Mouse (Mus musculus): ENCODE measurements around the gene Slc17a7. TPM values are rescaled to one million over a fixed set of nuclear protein-coding genes. Genes with fewer than 3 reads are reported as not detected.
A peak's percentile ranks its signal among the peaks of the same experiment; 100 is the strongest.

The Slc17a7 gene
- polyA plus RNA-seq, 1 experiment from 2014 or later, result 0.52 TPM

DNA sequence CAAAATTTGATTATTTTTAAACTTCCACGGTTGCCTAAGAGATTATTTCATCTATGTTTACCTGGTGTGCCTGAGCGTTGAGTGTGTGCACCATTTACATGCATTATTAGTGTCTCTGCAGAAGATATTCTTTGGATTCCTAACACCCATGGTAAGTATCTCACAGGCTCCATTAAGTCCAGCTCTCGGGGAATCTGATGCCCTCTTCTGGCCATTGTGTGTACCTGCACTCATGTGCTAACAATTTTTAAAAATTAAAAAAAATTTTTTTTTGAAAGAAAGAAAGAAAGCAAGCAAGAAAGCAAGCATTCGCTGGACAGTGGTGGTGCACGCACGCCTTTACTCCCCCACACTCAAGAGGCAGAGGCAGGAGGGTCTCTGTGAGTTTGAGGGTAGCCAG, 44.5 kb downstream of the Slc17a7 start:
- WGBS, result 77% methylated on average over 6 of the region's 6 CpGs
- peaks cover 52% of the 10 kb centered on the region for H3K27me3 ChIP-seq (ENCODE audit: low read depth, poor library complexity, severe bottlenecking)
- no peak for DNase-seq (ENCODE audit: low spot score)

DNA sequence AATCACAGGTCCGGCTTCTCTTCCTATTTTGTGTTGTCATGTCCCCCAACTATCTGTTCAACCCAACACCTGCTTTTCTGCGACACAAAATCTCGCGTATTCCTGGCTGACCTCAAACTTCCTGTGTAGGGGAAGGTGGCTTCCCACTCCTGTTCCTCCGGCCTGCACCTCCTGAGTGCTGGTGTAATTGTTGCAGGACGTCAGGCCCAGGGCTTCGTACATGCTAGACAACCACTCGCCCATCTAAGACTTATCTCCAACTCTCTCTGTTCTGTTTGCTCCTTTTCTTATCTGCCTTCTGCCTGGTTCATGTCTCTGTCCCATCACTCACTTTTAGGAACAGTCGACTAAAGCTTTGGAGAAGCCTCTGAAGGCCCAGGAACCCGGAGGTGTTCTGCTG, 47.3 kb downstream of the Slc17a7 start:
- WGBS, result 79% methylated on average over 10 of the region's 10 CpGs
- Histone ChIP-seq H3K36me3 (no peaks in the 10 kb centered on the region), H3K27ac (replicated peaks) (no peak overlapping the region), H3K27me3 (ENCODE audit: low read depth, poor library complexity, severe bottlenecking) (peaks cover 51% of the 10 kb centered on the region), H3K4me1 (peaks cover 21% of the 10 kb centered on the region), H3K9me3 (replicated peaks) (no peaks in the 10 kb centered on the region; the same call in 1 of the 2 replicates), H3K4me3 (no peak overlapping the region)
- DNase-seq (ENCODE audit: low spot score), result no peak

More for the DNA sequence above, 44.5 kb downstream of the Slc17a7 start:
- Histone ChIP-seq H3K36me3 (no peaks in the 10 kb centered on the region), H3K27ac (replicated peaks) (no peak overlapping the region), H3K4me1 (peaks cover 16% of the 10 kb centered on the region), H3K9me3 (replicated peaks) (no peaks in the 10 kb centered on the region; the same call in 1 of the 2 replicates), H3K4me3 (no peak overlapping the region)

DNA sequence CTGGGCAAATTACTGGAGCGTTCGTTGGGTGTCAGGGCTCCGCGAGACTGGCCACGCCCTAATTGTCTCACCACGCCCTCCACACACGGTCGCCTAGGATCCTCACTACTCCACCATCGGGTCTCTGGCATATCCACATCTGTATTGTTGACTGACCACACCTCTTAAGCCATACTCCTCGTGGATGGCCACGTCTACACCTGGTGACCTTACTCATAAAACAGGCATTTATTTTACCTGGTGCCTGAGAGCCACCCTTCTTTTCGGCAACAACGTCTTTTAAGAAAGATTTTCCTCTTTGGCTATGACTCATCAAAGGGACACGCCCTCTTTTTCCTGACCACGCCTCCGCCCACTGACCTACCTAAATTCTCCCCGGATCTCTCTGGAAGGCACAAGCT, 48.1 kb downstream of the Slc17a7 start, which contains the start of gene Dkkl1:
Gene Dkkl1, minus strand, starts transcription at position 297 of the 401 bp plus-strand sequence.
- WGBS, result 10% methylated on average over 17 of the region's 17 CpGs
- peaks cover 51% of the 10 kb centered on the region for H3K27me3 ChIP-seq (ENCODE audit: low read depth, poor library complexity, severe bottlenecking)
- no peaks in the 10 kb centered on the region; the same call in 1 of the 2 replicates for H3K9me3 ChIP-seq (replicated peaks)
- no peak within 1 kb of the TSS for H3K27ac ChIP-seq (replicated peaks)
- H3K4me3 ChIP-seq, result peak within 1 kb of the TSS; percentile 20
- H3K36me3 ChIP-seq, result no peaks in the 10 kb centered on the region
- DNase-seq (ENCODE audit: low spot score), result no peak
- peaks cover 26% of the 10 kb centered on the region for H3K4me1 ChIP-seq

DNA sequence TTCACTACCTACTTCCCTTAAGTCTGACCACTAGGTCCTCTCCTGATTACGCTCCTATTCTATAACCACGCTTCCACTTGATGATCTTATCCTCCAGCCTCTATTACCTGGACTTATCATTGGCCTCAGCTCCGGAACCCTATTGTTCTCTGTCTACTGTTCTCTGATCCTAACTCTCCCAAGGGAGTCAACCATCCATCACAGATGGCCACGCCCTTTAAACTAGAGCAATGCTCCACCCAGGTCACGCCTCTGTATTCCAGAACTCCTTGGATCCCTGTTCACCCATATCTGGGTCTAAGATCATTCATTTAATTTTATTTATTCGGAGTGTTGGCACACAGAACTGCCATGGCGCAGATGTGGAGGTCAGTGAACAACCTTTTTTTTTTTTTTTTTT, 48.6 kb downstream of the Slc17a7 start:
- H3K27me3 ChIP-seq (ENCODE audit: low read depth, poor library complexity, severe bottlenecking), result peaks cover 51% of the 10 kb centered on the region
- no peaks in the 10 kb centered on the region; the same call in 1 of the 2 replicates for H3K9me3 ChIP-seq (replicated peaks)
- H3K4me3 ChIP-seq, result no peak overlapping the region; the same call in 1 of the 2 replicates
- H3K36me3 ChIP-seq, result peaks cover 5% of the 10 kb centered on the region
- no peak for DNase-seq (ENCODE audit: low spot score)
- H3K4me1 ChIP-seq, result peaks cover 31% of the 10 kb centered on the region
- H3K27ac ChIP-seq (replicated peaks), result no peak overlapping the region
- 71% methylated on average over 7 of the region's 7 CpGs for WGBS

DNA sequence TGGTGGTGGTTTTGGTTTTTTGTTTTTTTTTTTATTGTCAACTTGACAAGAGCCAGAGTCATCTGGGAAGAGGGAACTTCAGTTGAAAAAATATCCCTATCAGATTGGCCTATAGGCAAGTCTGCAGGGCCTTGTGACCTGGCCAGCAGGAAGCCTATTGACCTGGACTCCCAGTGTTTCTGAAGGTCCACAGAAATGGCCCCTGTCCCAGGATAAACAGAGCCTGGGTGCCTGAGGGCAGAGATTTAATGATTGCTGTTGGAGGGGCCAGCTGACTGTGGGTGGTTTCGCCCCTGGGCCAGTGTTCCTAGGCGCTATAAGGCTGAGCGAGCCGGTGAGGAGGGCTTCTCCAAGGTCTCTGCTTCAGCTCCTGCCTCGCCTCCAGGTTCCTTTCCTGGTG, 50.0 kb downstream of the Slc17a7 start:
- peaks cover 45% of the 10 kb centered on the region for H3K4me1 ChIP-seq
- H3K9me3 ChIP-seq (replicated peaks), result no peaks in the 10 kb centered on the region
- no peak overlapping the region for H3K27ac ChIP-seq (replicated peaks)
- no peak overlapping the region for H3K4me3 ChIP-seq
- no peak for DNase-seq (ENCODE audit: low spot score)
- H3K36me3 ChIP-seq, result peaks cover 18% of the 10 kb centered on the region
- 70% methylated on average over 5 of the region's 5 CpGs for WGBS
- peaks cover 51% of the 10 kb centered on the region for H3K27me3 ChIP-seq (ENCODE audit: low read depth, poor library complexity, severe bottlenecking)

DNA sequence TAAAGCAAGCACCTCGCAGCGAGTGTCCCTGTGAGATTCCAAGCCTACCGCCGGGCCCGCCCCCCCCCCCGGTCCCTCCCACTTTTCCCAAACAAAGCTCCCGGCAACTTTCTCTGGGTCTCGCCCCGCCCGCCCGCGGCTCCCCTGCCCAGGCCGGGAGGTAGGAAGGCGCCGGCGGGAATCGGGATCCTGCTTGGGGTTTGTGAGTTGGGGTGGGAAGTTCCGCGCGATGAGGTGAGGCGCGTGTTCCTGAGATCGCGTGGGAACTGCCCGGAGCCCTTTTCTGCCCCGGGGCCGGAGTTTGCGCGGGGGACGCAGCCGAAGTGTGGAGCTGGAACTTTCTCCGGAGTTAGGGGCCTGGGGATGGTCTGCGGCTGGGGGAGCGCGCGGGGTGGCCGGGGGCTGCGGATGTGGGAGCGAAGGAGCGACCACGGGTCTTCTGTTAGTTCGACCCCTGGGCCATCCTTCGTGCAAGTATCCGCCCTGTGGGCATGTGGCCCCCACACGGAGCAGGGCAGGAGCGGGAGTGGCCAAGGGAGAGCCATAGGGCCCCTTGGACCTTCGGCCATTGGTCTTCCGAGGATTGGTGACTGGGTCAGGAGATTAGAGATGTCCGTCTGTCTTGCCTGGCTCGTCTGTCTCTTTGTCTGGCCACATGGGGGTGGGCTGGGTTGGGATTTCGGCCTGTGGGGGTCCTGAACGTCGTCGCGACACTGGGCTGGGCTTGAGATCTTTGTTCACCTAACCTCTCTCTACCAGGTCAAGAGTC, 52.1 kb downstream of the Slc17a7 start, which contains the start of gene Tead2:
Gene Tead2, plus strand, starts transcription at position 81 of the 769 bp plus-strand sequence.
- Histone ChIP-seq H3K9me3 (replicated peaks) (no peaks in the 10 kb centered on the region), H3K4me1 (peaks cover 66% of the 10 kb centered on the region), H3K36me3 (peaks cover 40% of the 10 kb centered on the region), H3K27me3 (ENCODE audit: low read depth, poor library complexity, severe bottlenecking) (peaks cover 33% of the 10 kb centered on the region), H3K27ac (replicated peaks) (peak within 1 kb of the TSS; percentile 100), H3K4me3 (peak within 1 kb of the TSS; percentile 95)
- under 1% methylated on average over 55 of the region's 55 CpGs for WGBS
- peak; percentile 85 for DNase-seq (ENCODE audit: low spot score)

DNA sequence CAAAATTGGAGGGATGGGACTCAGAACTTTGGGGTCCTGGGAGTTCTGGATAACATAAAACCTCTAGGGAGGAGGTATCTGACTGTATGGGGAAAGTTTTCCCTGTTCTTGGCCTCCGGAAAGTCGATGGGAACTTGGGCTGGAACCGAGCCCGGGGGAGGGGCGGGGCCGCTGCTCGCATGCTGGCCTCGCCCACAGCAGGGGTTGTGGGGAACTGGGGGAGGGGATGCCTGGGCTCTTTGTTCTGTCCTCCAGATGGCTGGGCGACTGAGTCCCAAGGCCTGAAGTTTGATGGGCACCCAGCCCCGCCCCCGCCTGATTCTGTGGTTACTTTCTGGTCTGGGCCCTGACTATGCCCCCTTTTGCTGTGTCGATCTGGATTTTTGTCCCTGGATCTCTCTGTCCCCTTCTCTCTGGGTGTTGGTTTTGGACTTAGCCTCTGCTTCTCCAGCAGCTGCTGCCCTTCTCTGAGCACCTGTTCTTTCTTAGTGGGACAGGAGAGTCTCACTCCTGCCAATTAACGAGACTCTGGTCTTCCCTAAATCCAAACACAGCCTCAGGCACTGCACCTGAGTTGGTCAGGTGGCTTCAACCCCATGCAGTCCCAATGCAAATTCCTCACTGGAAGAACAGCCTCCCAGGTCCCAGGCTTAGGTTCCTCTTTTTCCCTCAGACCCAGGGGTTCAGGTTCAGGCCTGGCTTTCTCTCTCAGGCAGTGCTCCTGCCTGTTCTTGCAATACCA, 52.9 kb downstream of the Slc17a7 start:
- H3K36me3 ChIP-seq, result peaks cover 47% of the 10 kb centered on the region
- peaks cover 69% of the 10 kb centered on the region for H3K4me1 ChIP-seq
- H3K27me3 ChIP-seq (ENCODE audit: low read depth, poor library complexity, severe bottlenecking), result peaks cover 25% of the 10 kb centered on the region
- H3K4me3 ChIP-seq, result peak overlapping the region; percentile 95
- peak overlapping the region; percentile 100 for H3K27ac ChIP-seq (replicated peaks)
- WGBS, result under 1% methylated on average over 13 of the region's 13 CpGs
- peak; percentile 94 for DNase-seq (ENCODE audit: low spot score)
- H3K9me3 ChIP-seq (replicated peaks), result no peaks in the 10 kb centered on the region

DNA sequence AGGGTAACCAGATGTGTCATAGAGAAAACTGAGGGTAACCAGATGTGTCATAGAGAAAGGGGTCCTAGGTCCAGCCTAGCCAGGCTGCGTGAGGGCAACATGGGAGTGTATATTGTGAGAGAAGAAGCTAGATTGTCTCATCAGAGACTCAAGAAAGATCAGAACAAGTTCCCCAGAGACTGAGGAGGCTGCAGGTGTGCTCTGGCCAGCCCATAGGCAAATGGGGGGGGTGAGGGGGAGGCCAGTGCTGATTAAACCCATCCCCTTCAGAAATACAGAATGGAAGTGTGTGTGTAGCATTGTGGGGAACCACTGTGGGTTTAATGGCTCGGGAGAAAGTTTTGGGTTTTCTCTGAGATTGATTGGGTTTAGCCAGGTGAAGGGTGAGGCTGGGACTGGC, 57.9 kb downstream of the Slc17a7 start:
- no peak overlapping the region for H3K27ac ChIP-seq (replicated peaks)
- H3K4me3 ChIP-seq, result no peak overlapping the region
- 88% methylated on average over 2 of the region's 2 CpGs for WGBS
- no peaks in the 10 kb centered on the region for H3K9me3 ChIP-seq (replicated peaks)
- no peak for DNase-seq (ENCODE audit: low spot score)
- no peaks in the 10 kb centered on the region for H3K27me3 ChIP-seq (ENCODE audit: low read depth, poor library complexity, severe bottlenecking)
- H3K36me3 ChIP-seq, result peaks cover 98% of the 10 kb centered on the region
- peaks cover 46% of the 10 kb centered on the region for H3K4me1 ChIP-seq

DNA sequence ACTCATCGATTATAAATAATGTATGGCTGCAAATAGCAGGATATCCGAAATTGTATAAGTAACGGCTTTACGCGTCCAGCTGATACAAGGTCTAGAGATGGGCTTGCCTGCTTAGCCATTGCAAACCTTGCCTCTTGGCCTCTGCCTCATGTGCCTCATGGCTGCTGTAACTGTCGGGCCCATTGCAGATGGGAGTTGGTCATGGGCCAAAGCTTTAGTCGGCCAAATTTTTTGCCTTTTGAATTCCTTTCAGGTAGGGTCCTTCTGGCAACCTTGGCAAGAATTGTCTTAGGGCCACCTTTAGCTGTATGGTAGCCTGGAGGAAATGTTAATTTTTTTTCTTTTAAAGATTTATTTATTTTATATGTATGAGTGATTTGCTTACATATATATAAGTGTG, 61.1 kb downstream of the Slc17a7 start:
- DNase-seq (ENCODE audit: low spot score), result no peak
- no peaks in the 10 kb centered on the region for H3K9me3 ChIP-seq (replicated peaks)
- H3K4me3 ChIP-seq, result no peak overlapping the region
- H3K27me3 ChIP-seq (ENCODE audit: low read depth, poor library complexity, severe bottlenecking), result no peaks in the 10 kb centered on the region
- H3K36me3 ChIP-seq, result peaks cover 100% of the 10 kb centered on the region
- WGBS, result 96% methylated on average over 7 of the region's 7 CpGs
- H3K4me1 ChIP-seq, result peaks cover 15% of the 10 kb centered on the region
- no peak overlapping the region for H3K27ac ChIP-seq (replicated peaks)

MicroRNAs within 50 kb of the gene (microRNA counts, 519-probe panel; counts per million panel counts)
- not detected for microRNA mmu-miR-150

Small RNAs within 50 kb of the gene (microRNA-seq; reads per million reads assigned to microRNA genes)
- gene Mir150, result 7.5 reads per million, percentile 18 among the genes with 10 or more reads in this experiment
- gene Mir5121, result 19.7 reads per million, percentile 30 among the genes with 10 or more reads in this experiment
- not detected for gene Mir7055

Other genes starting within 250 kb of the Slc17a7 start
- gene Ap2a1, start 234.5 kb upstream of the Slc17a7 start, polyA plus RNA-seq (2016; fragmentation: Nextera tagmentation; extraction: Ambion mirVana), result 74.2 and 77.0 TPM in 2 replicates
- 0.11 and 0.14 TPM in 2 replicates for gene Tsks, start 220.7 kb upstream of the Slc17a7 start, polyA plus RNA-seq (2016; fragmentation: Nextera tagmentation; extraction: Ambion mirVana)
- gene Cpt1c, start 189.1 kb upstream of the Slc17a7 start, polyA plus RNA-seq (2016; fragmentation: Nextera tagmentation; extraction: Ambion mirVana), result 22.3 and 26.8 TPM in 2 replicates
- 908 and 945 TPM in 2 replicates for gene Prmt1, start 177.4 kb upstream of the Slc17a7 start, polyA plus RNA-seq (2016; fragmentation: Nextera tagmentation; extraction: Ambion mirVana)
- gene Irf3, start 166.3 kb upstream of the Slc17a7 start, polyA plus RNA-seq (2016; fragmentation: Nextera tagmentation; extraction: Ambion mirVana), result 69.5 and 71.2 TPM in 2 replicates
- 77.4 and 78.4 TPM in 2 replicates for gene Bcl2l12, start 165.2 kb upstream of the Slc17a7 start, polyA plus RNA-seq (2016; fragmentation: Nextera tagmentation; extraction: Ambion mirVana)
- 39.6 and 44.8 TPM in 2 replicates for gene Scaf1, start 147.6 kb upstream of the Slc17a7 start, polyA plus RNA-seq (2016; fragmentation: Nextera tagmentation; extraction: Ambion mirVana)
- 22.0 and 23.6 TPM in 2 replicates for gene Rras, start 146.0 kb upstream of the Slc17a7 start, polyA plus RNA-seq (2016; fragmentation: Nextera tagmentation; extraction: Ambion mirVana)
- gene Prr12, start 111.1 kb upstream of the Slc17a7 start, polyA plus RNA-seq (2016; fragmentation: Nextera tagmentation; extraction: Ambion mirVana), result 10.8 and 11.3 TPM in 2 replicates
- 63.0 and 66.7 TPM in 2 replicates for gene Nosip, start 101.5 kb upstream of the Slc17a7 start, polyA plus RNA-seq (2016; fragmentation: Nextera tagmentation; extraction: Ambion mirVana)
- 17.0 and 17.3 TPM in 2 replicates for gene Prrg2, start 101.3 kb upstream of the Slc17a7 start, polyA plus RNA-seq (2016; fragmentation: Nextera tagmentation; extraction: Ambion mirVana)
- 122 and 128 TPM in 2 replicates for gene Rcn3, start 71.7 kb upstream of the Slc17a7 start, polyA plus RNA-seq (2016; fragmentation: Nextera tagmentation; extraction: Ambion mirVana)
- gene Fcgrt, start 60.1 kb upstream of the Slc17a7 start, polyA plus RNA-seq (2016; fragmentation: Nextera tagmentation; extraction: Ambion mirVana), result 12.0 and 15.3 TPM in 2 replicates
- gene Rps11, start 39.5 kb upstream of the Slc17a7 start, polyA plus RNA-seq (2016; fragmentation: Nextera tagmentation; extraction: Ambion mirVana), result 1,493 and 1,787 TPM in 2 replicates
- 1,083 and 1,243 TPM in 2 replicates for gene Rpl13a, start 35.2 kb upstream of the Slc17a7 start, polyA plus RNA-seq (2016; fragmentation: Nextera tagmentation; extraction: Ambion mirVana)
- 0.11 and 0.19 TPM in 2 replicates for gene Gm45713, start 27.7 kb upstream of the Slc17a7 start, polyA plus RNA-seq (2016; fragmentation: Nextera tagmentation; extraction: Ambion mirVana)
- 1.1 and 1.4 TPM in 2 replicates for gene Flt3l, start 27.5 kb upstream of the Slc17a7 start, polyA plus RNA-seq (2016; fragmentation: Nextera tagmentation; extraction: Ambion mirVana)
- 108 and 111 TPM in 2 replicates for gene Pih1d1, start 9.6 kb upstream of the Slc17a7 start, polyA plus RNA-seq (2016; fragmentation: Nextera tagmentation; extraction: Ambion mirVana)
- 45.7 and 51.2 TPM in 2 replicates for gene Aldh16a1, start 9.4 kb upstream of the Slc17a7 start, polyA plus RNA-seq (2016; fragmentation: Nextera tagmentation; extraction: Ambion mirVana)
- gene Gfy, start 15.6 kb downstream of the Slc17a7 start, polyA plus RNA-seq (2016; fragmentation: Nextera tagmentation; extraction: Ambion mirVana), result not detected in 2 replicates
- not detected in 2 replicates for gene Pth2, start 17.0 kb downstream of the Slc17a7 start, polyA plus RNA-seq (2016; fragmentation: Nextera tagmentation; extraction: Ambion mirVana)
- 0.73 and 0.88 TPM in 2 replicates for gene Ccdc155, start 40.9 kb downstream of the Slc17a7 start, polyA plus RNA-seq (2016; fragmentation: Nextera tagmentation; extraction: Ambion mirVana)
- gene Dkkl1, start 48.2 kb downstream of the Slc17a7 start, polyA plus RNA-seq (2016; fragmentation: Nextera tagmentation; extraction: Ambion mirVana), result 0.72 and 1.4 TPM in 2 replicates
- gene Tead2, start 51.8 kb downstream of the Slc17a7 start, polyA plus RNA-seq (2016; fragmentation: Nextera tagmentation; extraction: Ambion mirVana), result 365 and 367 TPM in 2 replicates
- gene Cd37, start 75.2 kb downstream of the Slc17a7 start, polyA plus RNA-seq (2016; fragmentation: Nextera tagmentation; extraction: Ambion mirVana), result 0.43 and 0.65 TPM in 2 replicates
- 0.07 TPM in 1 of 2 replicates, not detected in the other for gene Slc6a16, start 77.1 kb downstream of the Slc17a7 start, polyA plus RNA-seq (2016; fragmentation: Nextera tagmentation; extraction: Ambion mirVana)
- not detected in 2 replicates for gene Slc6a21, start 113.6 kb downstream of the Slc17a7 start, polyA plus RNA-seq (2016; fragmentation: Nextera tagmentation; extraction: Ambion mirVana)
- 7.0 and 9.6 TPM in 2 replicates for gene Trpm4, start 169.8 kb downstream of the Slc17a7 start, polyA plus RNA-seq (2016; fragmentation: Nextera tagmentation; extraction: Ambion mirVana)
- gene Hrc, start 171.3 kb downstream of the Slc17a7 start, polyA plus RNA-seq (2016; fragmentation: Nextera tagmentation; extraction: Ambion mirVana), result 0.12 and 0.29 TPM in 2 replicates
- gene Ppfia3, start 203.1 kb downstream of the Slc17a7 start, polyA plus RNA-seq (2016; fragmentation: Nextera tagmentation; extraction: Ambion mirVana), result 6.4 and 7.4 TPM in 2 replicates
- gene Lin7b, start 206.6 kb downstream of the Slc17a7 start, polyA plus RNA-seq (2016; fragmentation: Nextera tagmentation; extraction: Ambion mirVana), result 1.0 and 1.4 TPM in 2 replicates
- 254 and 268 TPM in 2 replicates for gene Snrnp70, start 231.8 kb downstream of the Slc17a7 start, polyA plus RNA-seq (2016; fragmentation: Nextera tagmentation; extraction: Ambion mirVana)
- not detected in 2 replicates for gene Kcna7, start 241.7 kb downstream of the Slc17a7 start, polyA plus RNA-seq (2016; fragmentation: Nextera tagmentation; extraction: Ambion mirVana)
- gene Ntf5, start 249.7 kb downstream of the Slc17a7 start, polyA plus RNA-seq (2016; fragmentation: Nextera tagmentation; extraction: Ambion mirVana), result 0.51 and 0.61 TPM in 2 replicates